Mouse (Mus musculus) bone marrow, adult 2 months (tissue): ENCODE data around the gene Cblc.

Experiments used
- CTCF ChIP-seq: fragments of 200-500 bp; IDR thresholded peaks from 2 replicates; pipeline ENCODE4 v1.5.1; 2011; ENCODE audit warnings: low read length, control low read depth; ENCODE audit not compliant: control insufficient read depth, insufficient read depth
- POLR2A ChIP-seq: fragments of 200-500 bp; IDR thresholded peaks from 2 replicates; pipeline ENCODE4 v1.6.1; 2011; ENCODE audit warnings: low read depth, mild to moderate bottlenecking, control low read depth, low read length, borderline replicate concordance; ENCODE audit not compliant: control insufficient read depth

- TF ChIP-seq POLR2A (no peak), CTCF (no peak)
Observed at GRCm38 (mm10) chr7:19748219-19749195, 48.1 kb downstream of the Cblc start.
